Mouse (Mus musculus): ENCODE data around the gene Gtf3c4.

GRCm38 (mm10) chr2:28882826-28883485 lies 42.8 kb upstream of the Gtf3c4 start:
- TF ChIP-seq EP300 (IDR thresholded peaks at IDR 0.05) (no peak), CTCF (IDR thresholded peaks at IDR 0.05) (no peak)
